Mouse (Mus musculus) kidney, postnatal 10 days (tissue): ENCODE measurements around the gene S100a16.
A peak's percentile ranks its signal among the peaks of the same experiment; 100 is the strongest.

Experiments used
- DNase-seq: peaks from one replicate; pipeline ENCODE4 v3.0.0; 2021; ENCODE audit warnings: mixed read lengths

The S100a16 gene

GRCm38 (mm10) chr3:90537141-90537904, at the start of gene S100a16:
Gene S100a16 (plus strand): TSS chr3:90537254.
- peak; percentile 85 for DNase-seq

- DNase-seq: no peak
These were observed 48.5 kb upstream of the S100a16 start for GRCm38 (mm10) chr3:90488576-90488975.

- DNase-seq: peak; percentile 98
These were observed 46.3 kb upstream of the S100a16 start, which contains the start of gene Snapin for GRCm38 (mm10) chr3:90490696-90491256. Gene Snapin (minus strand): TSS chr3:90491033.

GRCm38 (mm10) chr3:90491350-90491749, 45.7 kb upstream of the S100a16 start:
- DNase-seq: peak; percentile 55

GRCm38 (mm10) chr3:90493831-90494540, 43.1 kb upstream of the S100a16 start:
- no peak for DNase-seq

GRCm38 (mm10) chr3:90495850-90496525, 41.1 kb upstream of the S100a16 start:
- DNase-seq: no peak

GRCm38 (mm10) chr3:90497597-90497996, 39.5 kb upstream of the S100a16 start:
- no peak for DNase-seq

- no peak for DNase-seq
These were observed 33.6 kb upstream of the S100a16 start for GRCm38 (mm10) chr3:90503444-90503843.

GRCm38 (mm10) chr3:90505216-90505615, 31.8 kb upstream of the S100a16 start:
- DNase-seq: no peak

- no peak for DNase-seq
These were observed 30.7 kb upstream of the S100a16 start for GRCm38 (mm10) chr3:90506362-90506761.

GRCm38 (mm10) chr3:90508287-90508949, 28.6 kb upstream of the S100a16 start:
- no peak for DNase-seq

GRCm38 (mm10) chr3:90508950-90509746, 27.9 kb upstream of the S100a16 start, which contains the start of gene Chtop:
Gene Chtop (minus strand): TSS chr3:90509498.
- peak; percentile 100 for DNase-seq

GRCm38 (mm10) chr3:90509747-90510123, 27.3 kb upstream of the S100a16 start:
- no peak for DNase-seq

- no peak for DNase-seq
These were observed 24.8 kb upstream of the S100a16 start for GRCm38 (mm10) chr3:90512276-90512675.

GRCm38 (mm10) chr3:90512948-90513642, 24.0 kb upstream of the S100a16 start:
- DNase-seq: no peak

- peak; percentile 82 for DNase-seq
These were observed 23.1 kb upstream of the S100a16 start, which contains the start of the genes S100a1 and S100a13 for GRCm38 (mm10) chr3:90513796-90514590. Gene S100a1 (minus strand): TSS chr3:90514392. Gene S100a13 (plus strand): TSS chr3:90514435.

GRCm38 (mm10) chr3:90514691-90515090, 22.4 kb upstream of the S100a16 start:
- peak; percentile 84 for DNase-seq

- peak; percentile 73 for DNase-seq
These were observed 21.8 kb upstream of the S100a16 start for GRCm38 (mm10) chr3:90515242-90515641.

- DNase-seq: no peak
These were observed 21.3 kb upstream of the S100a16 start for GRCm38 (mm10) chr3:90515789-90516188.

GRCm38 (mm10) chr3:90517711-90518110, 19.3 kb upstream of the S100a16 start:
- no peak for DNase-seq
